Mouse (Mus musculus) heart, postnatal 25 days (tissue): ENCODE data around the gene Aqp5. TPM values are rescaled to one million over a fixed set of nuclear protein-coding genes. Genes with fewer than 3 reads are reported as not detected.

Experiments
- DNase-seq: peaks from one replicate; pipeline ENCODE4 v3.0.0; 2022; ENCODE audit warnings: low spot score
- intact Hi-C: fragments of 180-260 bp; cut with DNase I; formaldehyde crosslinking; loops from one replicate; pipeline ENCODE4 v1.15.1; 2025
- total RNA-seq, 2 experiments: library from RNA; stranded (reverse); gene quantifications; 2 replicates each; pipeline ENCODE4 v1.2.3; 2021

Aqp5 gene
- under 1 TPM in 1 of 2 experiments, not detected in 1; 0.22 TPM for total RNA-seq

DNA sequence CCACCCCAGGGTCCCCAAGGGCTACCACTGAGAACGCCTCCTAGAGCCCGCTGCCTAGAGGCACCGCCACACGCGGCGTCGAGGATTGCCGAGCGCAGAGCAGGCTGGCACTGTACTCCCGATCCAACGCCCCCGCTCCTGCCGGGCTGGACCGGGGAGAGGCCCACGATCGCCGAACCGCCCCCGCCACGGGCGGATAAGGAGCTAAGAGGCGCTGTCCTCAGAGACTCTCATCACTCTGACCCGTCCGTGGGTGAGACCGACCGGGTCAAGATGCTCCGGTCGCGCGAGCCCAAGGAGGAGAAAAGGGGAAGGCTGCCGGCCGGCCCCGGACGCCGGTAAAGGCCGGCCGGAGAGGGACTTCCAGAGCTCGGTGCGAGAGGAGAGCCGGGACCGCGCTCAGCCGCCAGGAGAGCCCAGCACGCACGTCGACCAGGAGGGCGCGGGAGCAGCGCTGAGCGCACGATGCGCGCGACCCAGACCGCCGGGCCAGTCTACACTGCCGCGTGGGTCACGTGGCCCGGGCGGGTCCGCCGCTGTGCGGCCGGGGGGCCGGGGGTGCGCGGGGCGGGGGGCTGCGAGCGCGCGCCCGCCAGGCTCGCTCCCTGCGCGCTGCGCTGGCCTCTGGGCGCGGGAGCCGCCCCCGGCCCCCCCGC lies at the start of gene Aqp5:
TSS of gene Aqp5 (plus strand) at position 354 of the 656 bp plus-strand sequence.
- intact Hi-C loops: no loop called here
- DNase-seq: no peak

DNA sequence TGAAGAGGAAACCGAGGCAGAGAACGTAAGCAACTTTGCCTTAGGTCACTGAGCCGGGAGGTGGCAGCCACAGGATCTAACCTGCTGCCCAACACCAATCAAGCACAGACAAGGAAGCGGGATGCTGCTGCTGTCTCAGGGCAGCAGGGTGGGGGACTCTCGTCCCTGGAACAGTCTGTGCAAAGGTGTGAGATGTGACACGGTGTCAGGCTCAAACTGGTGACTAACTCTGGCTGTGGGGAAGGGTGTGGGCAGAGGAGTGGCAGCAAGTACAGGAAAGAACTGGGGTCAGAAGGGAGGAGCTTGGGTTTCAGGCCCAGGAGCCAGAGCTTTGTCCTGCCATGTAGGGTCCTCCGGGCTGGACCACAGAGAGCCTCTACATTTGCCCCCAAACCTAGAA lies 46.5 kb upstream of the Aqp5 start:
- DNase-seq: no peak
- intact Hi-C loops: no loop called here

DNA sequence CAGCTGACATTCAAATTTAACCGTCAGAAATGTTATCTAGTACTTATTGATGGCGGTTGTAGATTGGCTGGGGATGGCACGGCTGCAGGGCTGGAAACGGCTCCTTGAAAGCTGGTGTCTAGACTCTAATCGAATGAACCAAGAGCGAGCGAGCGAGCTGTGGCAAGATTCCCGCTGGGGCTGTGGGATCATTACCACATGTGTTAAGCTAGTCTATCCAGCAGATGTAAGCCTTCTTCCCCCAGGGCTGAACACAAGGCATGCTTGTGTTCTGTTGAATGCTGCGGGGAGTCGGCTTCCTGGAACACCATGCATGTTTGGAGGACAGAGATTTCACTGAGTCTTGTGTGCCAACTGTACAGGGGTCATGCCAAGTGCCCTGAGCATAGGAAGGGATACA lies 44.0 kb upstream of the Aqp5 start:
- intact Hi-C loops: no loop called here
- DNase-seq: no peak

DNA sequence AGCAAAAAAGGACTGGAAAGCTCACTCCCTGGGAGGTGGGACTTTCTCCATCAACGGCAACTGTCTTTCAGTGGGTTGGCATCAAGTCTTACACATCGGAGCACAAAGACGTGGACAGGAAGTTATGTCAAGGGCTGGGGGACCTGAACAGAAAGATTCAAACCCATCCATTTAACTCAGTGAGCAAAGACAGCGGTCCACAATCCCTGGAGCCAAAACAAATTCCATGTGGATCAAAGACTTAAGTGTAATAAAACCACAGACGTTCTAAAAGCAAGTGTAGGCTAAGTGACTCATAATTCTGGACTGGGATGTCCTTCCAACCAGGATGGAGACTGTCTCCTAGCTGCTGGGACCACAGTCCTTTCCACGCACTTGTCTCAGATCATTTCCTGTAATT lies 42.9 kb upstream of the Aqp5 start:
- intact Hi-C loops: no loop called here
- DNase-seq: no peak

DNA sequence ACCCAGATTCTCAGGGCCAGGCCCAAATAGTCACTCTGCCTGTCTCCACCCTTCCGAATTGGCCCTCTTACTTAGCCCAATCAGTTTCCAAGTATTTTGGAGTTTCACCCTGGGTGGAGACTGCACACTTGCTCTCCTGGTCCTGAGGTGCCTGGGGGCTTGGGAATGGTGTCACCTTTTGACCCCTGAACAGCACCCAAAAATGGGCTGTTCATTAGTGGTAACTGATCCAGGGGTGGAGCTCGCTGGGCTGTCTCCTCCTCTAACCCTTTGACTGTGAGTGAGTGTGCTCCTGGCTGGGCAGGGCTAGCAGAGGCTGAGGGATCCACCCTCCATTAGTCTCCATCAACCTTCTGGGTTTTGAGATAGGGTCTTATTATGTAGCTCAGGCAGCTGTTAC lies 40.7 kb upstream of the Aqp5 start:
- intact Hi-C loops: no loop called here
- DNase-seq: no peak

DNA sequence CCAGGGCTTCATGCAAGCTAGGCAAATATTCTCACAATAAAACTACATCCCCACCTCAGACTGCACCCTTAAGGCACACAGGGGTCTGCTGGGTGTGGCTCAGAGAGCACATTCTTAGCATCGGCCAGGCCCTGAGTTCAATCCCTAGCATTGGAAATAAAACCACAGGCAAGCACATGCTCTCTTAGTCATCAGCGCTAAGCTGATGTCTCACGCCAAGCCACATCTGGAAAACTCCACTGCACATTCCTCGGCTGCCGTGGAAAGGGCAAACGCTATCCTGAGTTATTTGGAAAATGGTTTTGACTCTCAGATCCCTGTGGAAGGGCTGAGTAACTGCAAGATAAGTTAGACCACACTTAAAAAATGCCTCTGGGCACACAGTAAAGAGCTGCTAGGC lies 36.8 kb upstream of the Aqp5 start:
- intact Hi-C loops: no loop called here
- DNase-seq: no peak

DNA sequence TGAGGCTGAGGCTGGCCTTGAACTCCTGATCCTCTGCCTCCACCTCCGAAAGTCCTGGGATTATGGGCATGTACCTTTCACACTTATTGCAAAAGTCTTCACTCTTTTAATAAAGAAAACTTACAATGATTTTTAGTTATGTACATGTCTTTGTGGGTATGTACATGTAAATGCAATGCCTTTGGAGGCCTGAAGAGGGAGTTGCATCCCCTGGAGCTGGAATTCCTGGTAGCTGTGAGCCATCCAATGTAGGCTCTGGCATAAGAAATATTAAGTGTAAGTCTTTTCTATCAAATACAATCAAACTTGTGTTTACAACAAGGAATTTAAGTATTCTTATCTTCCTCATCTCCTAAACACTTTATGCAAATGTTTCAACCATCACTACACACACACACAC lies 31.6 kb upstream of the Aqp5 start:
- intact Hi-C loops: no loop called here

DNA sequence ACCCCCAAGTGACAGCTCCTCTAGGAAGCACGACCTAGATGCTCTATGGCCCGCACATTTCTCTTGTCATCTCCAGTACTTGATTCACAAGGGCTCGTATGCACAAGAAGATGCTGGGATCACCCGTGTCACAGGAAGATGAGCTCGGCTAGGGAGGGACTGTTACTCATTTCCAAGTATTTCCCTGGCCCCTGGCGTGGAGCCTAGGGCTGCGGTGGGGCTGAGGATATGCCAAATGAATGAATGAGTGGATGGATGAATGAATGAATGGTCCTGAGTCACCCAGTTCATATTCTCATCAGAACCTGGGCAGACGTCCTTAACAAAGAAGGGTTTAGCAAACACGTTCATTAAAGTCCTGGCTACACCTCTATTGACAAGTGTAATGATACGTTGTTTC lies 30.3 kb upstream of the Aqp5 start:
- intact Hi-C loops: no loop called here
- no peak for DNase-seq

More for the DNA sequence above, 31.6 kb upstream of the Aqp5 start:
- no peak for DNase-seq

DNA sequence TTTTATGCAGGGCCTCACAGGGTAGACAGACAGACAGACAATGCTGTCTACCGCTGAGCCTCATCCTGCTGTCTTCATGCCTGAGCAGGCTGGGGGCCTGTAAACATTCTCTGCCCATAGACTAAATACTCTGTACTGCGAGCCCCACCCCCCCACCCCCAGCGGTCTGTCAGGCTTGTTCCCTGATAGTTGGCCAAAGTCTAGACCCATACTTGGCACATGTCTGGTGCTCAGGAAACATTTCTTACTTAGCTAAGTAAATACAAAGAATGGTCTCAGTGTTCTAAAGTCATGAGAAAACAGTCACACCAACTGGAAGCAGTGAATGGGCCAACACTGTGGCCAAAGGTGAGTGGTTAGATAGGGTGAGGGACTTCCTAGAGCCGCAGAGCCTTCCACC lies 23.2 kb upstream of the Aqp5 start:
- intact Hi-C loops: no loop called here

DNA sequence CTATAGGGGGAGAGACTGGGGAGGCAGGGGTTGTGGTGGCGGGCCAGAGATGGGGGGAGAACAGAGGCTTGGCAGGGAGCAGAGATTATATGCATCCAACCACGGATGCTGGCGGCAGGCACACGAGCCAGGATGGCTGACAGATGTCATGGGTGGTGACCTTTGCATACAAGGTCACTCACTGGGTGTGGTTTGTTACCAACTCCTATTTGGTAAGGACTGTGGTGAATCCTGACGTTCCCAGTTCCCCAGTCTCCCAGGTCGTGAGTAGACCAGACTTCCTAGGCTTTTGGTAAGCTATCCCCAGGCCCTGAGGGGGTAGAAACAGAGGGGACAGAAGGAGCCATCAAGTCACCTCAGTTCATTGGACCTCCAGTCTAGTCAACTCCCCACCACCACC lies 21.9 kb upstream of the Aqp5 start:
- intact Hi-C loops: no loop called here
- DNase-seq: no peak

More for the DNA sequence above, 23.2 kb upstream of the Aqp5 start:
- no peak for DNase-seq

DNA sequence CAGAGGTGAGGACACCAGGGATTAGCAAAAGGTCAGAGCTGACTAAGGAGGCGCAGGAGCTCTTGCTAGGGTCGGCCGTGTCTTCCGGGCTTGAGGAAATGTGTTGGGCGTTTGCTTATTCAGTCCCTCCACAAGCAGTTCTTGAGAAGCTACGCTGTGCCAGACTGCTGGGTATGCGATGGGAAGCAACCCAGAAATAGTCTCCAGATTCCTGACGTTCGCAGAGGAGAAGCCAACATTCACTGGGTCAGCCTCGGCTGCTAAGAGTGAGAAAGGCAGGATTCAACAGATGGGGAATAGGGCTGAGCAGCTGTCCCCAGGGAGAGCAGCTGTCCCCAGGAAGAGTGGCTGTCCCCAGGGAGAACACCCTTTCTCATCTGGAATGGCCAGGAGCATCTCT lies 21.5 kb upstream of the Aqp5 start:
- no peak for DNase-seq
- intact Hi-C loops: no loop called here

DNA sequence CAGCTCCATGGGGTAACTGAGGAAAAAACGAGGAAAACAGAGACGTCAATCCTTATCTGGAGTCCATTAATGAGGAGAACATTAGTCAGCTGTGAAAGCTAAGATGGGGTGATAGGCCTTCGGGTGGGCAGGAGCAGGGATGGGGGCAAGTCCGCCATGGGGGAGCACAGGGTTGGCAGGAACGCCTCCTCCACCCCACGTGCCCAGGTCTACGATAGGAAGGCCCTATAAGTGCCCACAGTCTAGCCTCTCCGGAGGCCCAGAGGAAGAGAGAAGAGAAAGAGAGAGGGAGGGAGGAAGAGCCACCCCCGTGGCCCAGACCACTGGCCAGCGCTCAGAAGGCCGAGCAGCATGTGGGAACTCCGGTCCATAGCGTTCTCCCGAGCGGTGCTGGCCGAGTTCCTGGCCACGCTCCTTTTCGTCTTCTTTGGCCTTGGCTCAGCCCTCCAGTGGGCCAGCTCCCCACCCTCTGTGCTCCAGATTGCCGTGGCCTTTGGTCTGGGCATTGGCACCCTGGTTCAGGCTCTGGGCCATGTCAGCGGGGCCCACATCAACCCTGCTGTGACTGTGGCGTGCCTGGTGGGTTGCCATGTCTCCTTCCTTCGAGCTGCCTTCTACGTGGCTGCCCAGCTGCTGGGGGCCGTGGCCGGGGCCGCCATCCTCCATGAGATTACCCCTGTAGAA lies 11.6 kb upstream of the Aqp5 start, which contains the start of gene Aqp2:
TSS of gene Aqp2 (plus strand) at position 254 of the 684 bp plus-strand sequence.
- no peak for DNase-seq
- intact Hi-C loops: no loop called here

DNA sequence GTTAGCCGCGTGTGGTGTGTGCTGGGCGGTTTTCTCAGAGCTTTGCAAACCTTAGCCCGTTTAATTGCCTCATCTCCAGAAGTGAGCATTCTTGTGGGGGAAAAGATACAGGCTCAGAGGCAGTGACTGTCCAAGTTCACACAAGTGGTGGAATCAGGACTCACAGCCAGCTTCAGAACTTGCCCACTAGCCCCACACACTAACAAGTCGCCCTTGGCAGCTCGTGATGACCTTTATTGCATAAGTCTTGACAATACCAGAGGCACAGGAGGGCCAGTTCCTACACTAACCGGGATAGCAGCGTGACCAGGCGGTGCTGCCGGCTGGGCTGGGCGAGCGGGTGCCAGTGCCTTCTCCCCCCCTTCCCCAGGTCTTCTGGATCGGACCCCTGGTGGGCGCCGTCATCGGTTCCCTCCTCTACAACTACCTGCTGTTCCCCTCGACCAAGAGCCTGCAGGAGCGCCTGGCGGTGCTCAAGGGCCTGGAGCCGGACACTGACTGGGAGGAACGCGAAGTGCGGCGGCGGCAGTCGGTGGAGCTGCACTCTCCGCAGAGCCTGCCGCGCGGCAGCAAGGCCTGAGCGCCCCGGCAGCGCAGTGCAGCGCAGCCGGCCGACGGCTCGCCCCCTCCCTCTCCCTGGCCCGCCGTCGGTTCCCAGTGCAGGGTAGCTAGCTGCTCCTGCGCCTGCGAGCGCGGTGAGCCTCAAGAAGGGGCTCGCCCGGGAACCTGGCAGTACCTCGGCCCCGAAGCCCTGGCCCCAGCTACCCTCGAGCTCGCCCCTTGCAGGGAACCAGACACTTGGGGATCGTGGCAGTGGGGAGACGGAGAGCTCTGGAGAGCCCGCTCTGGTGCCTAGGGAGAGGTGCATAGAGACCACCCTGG lies 6.9 kb upstream of the Aqp5 start:
- intact Hi-C loops: no loop called here
- DNase-seq: no peak

DNA sequence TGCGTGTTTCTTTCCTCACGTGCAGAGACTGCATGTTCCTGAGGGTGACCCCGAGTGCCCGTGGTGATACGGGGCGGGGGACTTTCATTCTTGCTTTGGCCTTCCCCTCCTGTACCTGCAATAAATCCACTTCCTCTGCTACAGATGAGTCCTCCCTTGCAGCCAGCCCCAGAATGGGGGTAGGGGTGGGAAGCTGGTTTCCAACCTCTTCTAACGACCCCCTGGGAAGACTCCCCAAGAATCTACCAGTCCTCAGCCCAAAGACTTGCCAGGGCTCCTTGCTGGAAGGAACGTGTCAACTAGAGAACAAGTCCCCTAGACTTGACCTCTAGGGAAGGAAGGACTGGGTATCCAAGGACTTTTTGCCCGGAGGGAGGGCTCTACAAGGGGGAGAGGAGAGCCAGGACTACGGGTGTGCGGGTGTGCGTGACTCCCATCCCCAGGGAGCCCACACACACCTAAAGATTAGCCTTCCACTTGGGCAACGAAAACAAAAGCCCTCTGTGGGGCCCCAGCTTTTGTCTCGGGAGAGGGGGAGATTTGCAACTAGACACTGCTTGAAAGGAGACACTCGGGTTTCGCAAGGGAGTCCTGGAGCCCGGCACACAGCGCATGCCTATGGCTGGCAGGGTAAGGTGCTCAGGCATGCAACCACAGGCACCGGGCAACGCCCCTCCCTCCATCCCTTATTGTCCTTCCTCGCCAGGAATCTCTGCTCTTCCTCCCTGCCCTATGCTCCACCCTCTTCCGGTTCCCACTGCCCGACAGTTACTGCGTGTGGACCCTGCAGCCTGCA lies 6.0 kb upstream of the Aqp5 start:
- intact Hi-C loops: no loop called here
- DNase-seq: no peak

DNA sequence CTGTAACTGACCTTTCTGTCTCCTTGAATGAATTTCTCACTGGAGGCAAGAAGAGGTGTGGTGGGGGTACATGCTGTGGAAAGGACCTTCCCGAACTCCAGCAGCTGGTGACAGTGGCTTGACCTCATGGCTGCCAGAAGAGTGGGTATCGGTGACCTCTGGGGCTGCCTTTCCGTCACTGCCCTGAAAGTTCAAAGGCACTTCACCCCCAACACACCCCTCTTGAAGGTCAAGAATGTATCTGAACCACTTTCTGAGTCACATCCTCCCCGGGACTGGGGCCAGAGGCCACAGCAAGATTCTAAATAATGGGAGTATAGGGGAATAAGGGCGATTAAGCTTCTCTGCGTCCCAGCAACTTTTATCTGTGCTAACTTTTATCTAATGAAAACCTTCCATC lies 4.8 kb upstream of the Aqp5 start:
- no peak for DNase-seq

DNA sequence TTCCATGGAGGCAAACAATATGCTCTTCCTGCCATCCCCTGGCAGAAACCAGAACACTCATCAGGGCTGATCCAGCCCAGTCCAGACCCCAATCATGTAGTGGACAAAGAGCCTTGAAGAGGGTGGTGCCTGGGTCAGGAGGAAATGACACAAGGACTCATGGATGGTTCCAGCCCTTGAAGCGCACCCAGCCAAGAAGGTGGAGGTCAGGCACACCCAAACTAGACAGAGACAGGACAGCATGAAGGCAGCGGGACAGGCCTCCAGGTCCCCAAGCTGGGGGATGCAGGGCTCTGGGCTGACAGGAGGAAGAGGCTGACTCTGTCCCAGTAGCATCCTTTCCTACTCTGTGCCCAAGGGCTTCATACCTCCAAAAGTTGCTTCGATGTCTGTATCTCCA lies 4.1 kb upstream of the Aqp5 start:
- intact Hi-C loops: no loop called here
- no peak for DNase-seq

More for the DNA sequence above, 4.8 kb upstream of the Aqp5 start:
- intact Hi-C loops: no loop called here

DNA sequence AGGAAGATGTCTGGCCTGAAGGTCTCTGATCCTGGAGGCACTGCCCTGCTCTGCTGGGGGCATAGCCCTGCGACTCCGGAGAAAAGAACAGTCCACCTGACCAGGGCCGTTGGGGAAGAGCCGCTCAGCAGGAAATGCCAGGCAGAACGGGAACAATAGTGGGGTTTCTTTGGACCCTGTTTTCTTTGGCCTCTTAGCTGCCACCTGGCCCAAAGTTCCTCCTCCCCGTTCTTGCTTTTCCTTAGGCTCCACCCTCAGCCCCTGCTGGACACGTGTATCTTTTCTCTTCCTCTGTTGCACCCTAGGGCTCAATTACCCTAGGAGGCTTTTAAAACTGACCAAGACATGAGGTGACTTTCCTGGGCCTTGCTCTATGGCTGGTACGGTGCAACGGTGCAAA lies 1.3 kb upstream of the Aqp5 start:
- no peak for DNase-seq
- intact Hi-C loops: no loop called here

DNA sequence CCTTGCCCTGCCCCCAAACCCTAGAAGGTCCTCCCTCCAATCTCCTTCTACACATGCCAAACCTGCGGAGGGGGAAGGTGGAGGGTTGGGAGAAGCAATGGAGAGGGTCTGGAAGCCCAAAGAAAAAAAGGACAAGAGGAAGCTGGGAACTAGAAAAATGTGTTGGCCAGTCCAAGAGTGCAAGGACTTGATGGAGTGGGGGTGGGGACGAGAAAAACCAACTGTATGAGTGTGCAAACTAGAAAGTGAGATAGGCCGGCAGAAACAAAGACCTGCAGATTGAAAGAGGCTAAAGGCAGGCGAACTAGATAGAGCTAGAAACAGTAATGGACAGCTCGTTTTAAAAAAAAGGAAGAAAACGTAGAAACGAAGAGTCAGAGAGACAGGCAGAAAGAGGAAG lies 878 bp upstream of the Aqp5 start:
- DNase-seq: no peak
- intact Hi-C loops: no loop called here

DNA sequence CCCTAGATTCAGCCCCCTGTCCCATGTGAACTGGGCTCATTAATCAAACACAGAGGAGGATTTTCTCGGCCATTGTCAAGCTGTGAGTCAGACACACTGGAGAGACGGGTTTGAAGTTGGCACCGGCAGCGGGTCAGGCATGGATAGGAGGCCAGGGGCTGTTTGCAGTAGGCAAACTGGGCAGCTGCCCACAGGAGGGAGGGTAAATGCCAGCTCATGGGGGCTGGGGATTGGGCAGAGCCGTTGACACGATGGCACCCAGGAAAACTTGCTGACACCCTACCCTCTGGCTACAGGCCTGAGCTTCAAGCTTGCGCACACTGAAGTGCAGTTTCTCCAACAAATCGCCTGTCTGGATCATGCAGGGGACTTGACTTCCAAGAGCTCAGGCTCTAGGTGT lies 1.6 kb downstream of the Aqp5 start:
- intact Hi-C loops: no loop called here
- no peak for DNase-seq

DNA sequence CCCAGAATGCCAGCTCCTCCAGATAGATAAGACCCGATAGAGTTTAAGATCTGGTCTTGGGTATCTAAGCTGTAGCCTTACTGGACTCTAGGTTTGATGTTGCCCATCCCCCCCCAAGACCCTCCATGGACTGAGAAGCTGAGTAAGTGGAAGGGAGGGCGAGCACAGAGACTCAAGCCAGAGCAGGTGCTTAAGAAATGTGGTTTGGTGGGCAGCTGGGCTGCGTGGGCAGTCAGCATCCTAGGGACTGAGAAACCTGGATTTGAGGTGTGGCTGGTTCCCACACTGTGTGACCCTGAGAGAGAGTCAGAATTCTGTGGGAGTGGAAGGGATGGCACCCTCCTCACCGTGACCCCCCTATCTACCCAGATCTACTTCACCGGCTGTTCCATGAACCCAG lies 2.3 kb downstream of the Aqp5 start:
- DNase-seq: no peak
- intact Hi-C loops: no loop called here
